Mouse (Mus musculus): ENCODE data around the gene Mbd3. TPM values are rescaled to one million over a fixed set of nuclear protein-coding genes. Genes with fewer than 3 reads are reported as not detected.
A peak's percentile ranks its signal among the peaks of the same experiment; 100 is the strongest.

Mbd3 gene
- polyA plus RNA-seq, 1 experiment = 143 TPM

GRCm38 (mm10) chr10:80376160-80376559, 23.2 kb downstream of the Mbd3 start:
- Histone ChIP-seq H3K4me1 (ENCODE audit: control insufficient read depth, insufficient read depth, low read length) (no peaks in the 10 kb centered on the region), H3K4me3 (replicated peaks; ENCODE audit: extremely low read depth, low read depth, low read length) (no peak overlapping the region)
- under 1% methylated on average over 7 of the region's 7 CpGs for WGBS
- DNase-seq = peak; percentile 87
- no peak for TF ChIP-seq POLR2A (IDR thresholded peaks at IDR 0.05; ENCODE audit: borderline replicate concordance, extremely low read depth, low read depth, low read length)
- peak; percentile 93 for TF ChIP-seq CTCF (IDR thresholded peaks at IDR 0.05; ENCODE audit: insufficient read depth, low read length)

DNA sequence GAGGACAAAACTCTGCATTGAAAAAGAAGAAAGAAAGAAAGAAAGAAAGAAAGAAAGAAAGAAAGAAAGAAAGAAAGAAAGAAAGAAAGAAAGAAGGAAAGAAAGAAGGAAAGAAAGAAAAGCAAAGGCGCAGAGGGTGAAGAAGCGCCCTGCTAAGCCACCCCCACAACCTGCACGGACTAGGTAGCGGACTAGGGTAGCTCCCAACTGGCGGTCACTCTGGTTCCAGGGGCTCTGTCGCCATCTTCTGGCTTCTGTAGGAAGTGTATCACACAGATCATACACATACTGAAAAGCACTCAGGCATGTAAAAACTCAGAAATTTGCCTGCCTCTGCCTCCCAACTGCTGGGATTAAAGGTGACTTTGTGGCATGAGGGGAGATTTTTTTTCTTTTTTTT, 25.3 kb downstream of the Mbd3 start:
- TF ChIP-seq POLR2A (IDR thresholded peaks at IDR 0.05; ENCODE audit: borderline replicate concordance, extremely low read depth, low read depth, low read length) = no peak
- TF ChIP-seq CTCF (IDR thresholded peaks at IDR 0.05; ENCODE audit: insufficient read depth, low read length) = peak; percentile 60; the same call in 1 of the 2 replicates
- DNase-seq = peak; percentile 66
- Histone ChIP-seq H3K4me1 (ENCODE audit: control insufficient read depth, insufficient read depth, low read length) (no peaks in the 10 kb centered on the region), H3K4me3 (replicated peaks; ENCODE audit: extremely low read depth, low read depth, low read length) (no peak overlapping the region)
- 28% methylated on average over 6 of the region's 6 CpGs for WGBS

GRCm38 (mm10) chr10:80372706-80373105, 26.6 kb downstream of the Mbd3 start:
- H3K4me3 ChIP-seq (replicated peaks; ENCODE audit: extremely low read depth, low read depth, low read length) = no peak overlapping the region
- 82% methylated on average over 6 of the region's 6 CpGs for WGBS
- TF ChIP-seq POLR2A (IDR thresholded peaks at IDR 0.05; ENCODE audit: borderline replicate concordance, extremely low read depth, low read depth, low read length) (no peak), CTCF (IDR thresholded peaks at IDR 0.05; ENCODE audit: insufficient read depth, low read length) (no peak)
- DNase-seq = no peak
- no peaks in the 10 kb centered on the region for H3K4me1 ChIP-seq (ENCODE audit: control insufficient read depth, insufficient read depth, low read length)

GRCm38 (mm10) chr10:80371983-80372382, 27.4 kb downstream of the Mbd3 start:
- no peak for TF ChIP-seq CTCF (IDR thresholded peaks at IDR 0.05; ENCODE audit: insufficient read depth, low read length)
- TF ChIP-seq POLR2A (IDR thresholded peaks at IDR 0.05; ENCODE audit: borderline replicate concordance, extremely low read depth, low read depth, low read length) = no peak
- WGBS = 57% methylated on average over 9 of the region's 9 CpGs
- DNase-seq = no peak
- Histone ChIP-seq H3K4me1 (ENCODE audit: control insufficient read depth, insufficient read depth, low read length) (no peaks in the 10 kb centered on the region), H3K4me3 (replicated peaks; ENCODE audit: extremely low read depth, low read depth, low read length) (no peak overlapping the region)

GRCm38 (mm10) chr10:80371411-80371966, 27.9 kb downstream of the Mbd3 start:
- peak overlapping the region; percentile 21 for H3K4me3 ChIP-seq (replicated peaks; ENCODE audit: extremely low read depth, low read depth, low read length)
- DNase-seq = peak; percentile 63
- TF ChIP-seq CTCF (IDR thresholded peaks at IDR 0.05; ENCODE audit: insufficient read depth, low read length) = no peak
- no peak for TF ChIP-seq POLR2A (IDR thresholded peaks at IDR 0.05; ENCODE audit: borderline replicate concordance, extremely low read depth, low read depth, low read length)
- WGBS = 8% methylated on average over 12 of the region's 12 CpGs
- H3K4me1 ChIP-seq (ENCODE audit: control insufficient read depth, insufficient read depth, low read length) = no peaks in the 10 kb centered on the region

DNA sequence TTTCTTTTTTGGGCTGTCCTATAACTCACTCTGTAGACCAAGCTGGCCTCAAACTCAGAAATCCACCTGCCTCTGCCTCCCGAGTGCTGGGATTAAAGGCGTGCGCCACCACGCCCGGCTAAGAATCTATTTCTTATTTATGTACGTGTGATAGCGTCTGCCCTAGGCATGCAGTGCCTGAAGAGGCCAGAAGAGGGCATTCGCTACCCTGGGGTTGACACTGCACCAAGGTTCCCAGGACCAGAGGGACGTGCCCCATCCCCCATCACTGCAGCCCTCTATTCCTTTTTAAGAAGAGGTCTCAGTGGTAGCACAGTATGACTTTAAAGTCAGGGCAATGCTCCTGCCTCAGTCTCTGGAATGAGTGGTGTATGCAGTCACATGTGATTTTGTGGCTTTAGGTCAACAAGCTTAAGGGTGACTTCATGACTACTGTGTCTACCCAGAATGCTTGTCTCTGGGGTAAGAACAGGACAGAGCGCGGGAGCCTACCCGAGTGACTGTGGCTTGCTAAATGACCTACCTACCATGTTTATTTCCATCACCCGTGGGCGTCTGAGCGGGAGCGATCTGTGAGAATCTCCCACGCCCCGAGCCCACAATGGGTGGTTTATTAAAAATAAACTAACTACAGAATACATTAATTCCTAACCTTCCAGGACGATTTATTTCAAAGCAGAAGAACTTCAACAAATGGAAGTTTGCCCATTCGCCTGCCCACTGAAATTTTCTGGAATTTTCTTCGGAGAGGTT, 29.2 kb downstream of the Mbd3 start:
- no peak overlapping the region for H3K4me3 ChIP-seq (replicated peaks; ENCODE audit: extremely low read depth, low read depth, low read length)
- DNase-seq = no peak
- 72% methylated on average over 21 of the region's 21 CpGs for WGBS
- H3K4me1 ChIP-seq (ENCODE audit: control insufficient read depth, insufficient read depth, low read length) = no peaks in the 10 kb centered on the region
- TF ChIP-seq POLR2A (IDR thresholded peaks at IDR 0.05; ENCODE audit: borderline replicate concordance, extremely low read depth, low read depth, low read length) (no peak), CTCF (IDR thresholded peaks at IDR 0.05; ENCODE audit: insufficient read depth, low read length) (peak; percentile 44; the same call in 1 of the 2 replicates)

DNA sequence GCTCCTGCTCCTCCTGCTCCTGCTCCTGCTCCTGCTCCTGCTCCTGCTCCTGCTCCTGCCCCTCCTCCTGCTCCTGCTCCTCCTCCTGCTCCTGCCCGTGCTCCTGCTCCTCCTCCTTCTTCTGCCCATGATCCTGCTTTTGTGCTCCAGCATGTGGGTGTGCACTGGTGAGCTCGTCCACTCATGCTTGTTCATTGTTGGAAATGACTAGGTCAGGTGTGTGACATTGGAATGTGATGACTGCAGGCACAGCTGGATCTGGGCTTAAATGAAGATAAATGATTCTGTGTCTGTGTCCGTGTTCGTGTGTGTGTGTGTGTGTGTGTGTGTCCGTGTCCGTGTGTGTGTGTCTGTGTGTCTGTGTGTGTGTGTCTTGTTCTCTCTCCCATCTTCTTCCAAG, 31.0 kb downstream of the Mbd3 start:
- WGBS = 86% methylated on average over 6 of the region's 6 CpGs

DNA sequence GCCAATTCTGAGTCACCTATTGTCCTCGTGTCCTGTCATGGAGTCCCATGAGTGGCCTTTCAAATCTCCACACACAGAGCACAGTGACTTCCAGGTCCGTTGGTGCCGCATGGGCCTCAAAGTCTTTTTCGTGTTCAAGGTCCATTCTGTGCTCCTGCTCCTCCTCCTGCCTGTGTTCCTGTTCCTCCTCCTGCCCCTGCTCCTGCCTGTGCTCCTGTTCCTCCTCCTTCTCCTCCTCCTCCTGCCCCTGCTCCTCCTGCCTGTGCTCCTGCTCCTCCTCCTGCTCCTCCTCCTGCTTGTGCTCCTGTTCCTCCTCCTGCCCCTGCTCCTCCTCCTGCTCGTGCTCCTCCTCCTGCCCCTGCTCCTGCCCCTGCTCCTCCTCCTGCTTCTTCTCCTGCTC, 31.4 kb downstream of the Mbd3 start:
- 48% methylated on average over 5 of the region's 5 CpGs for WGBS
- no peak for DNase-seq
- no peak overlapping the region for H3K4me3 ChIP-seq (replicated peaks; ENCODE audit: extremely low read depth, low read depth, low read length)
- H3K4me1 ChIP-seq (ENCODE audit: control insufficient read depth, insufficient read depth, low read length) = no peaks in the 10 kb centered on the region
- TF ChIP-seq CTCF (IDR thresholded peaks at IDR 0.05; ENCODE audit: insufficient read depth, low read length) (no peak), POLR2A (IDR thresholded peaks at IDR 0.05; ENCODE audit: borderline replicate concordance, extremely low read depth, low read depth, low read length) (no peak)

More for the DNA sequence above, 31.0 kb downstream of the Mbd3 start:
- no peak for DNase-seq
- Histone ChIP-seq H3K4me1 (ENCODE audit: control insufficient read depth, insufficient read depth, low read length) (no peaks in the 10 kb centered on the region), H3K4me3 (replicated peaks; ENCODE audit: extremely low read depth, low read depth, low read length) (no peak overlapping the region)
- no peak for TF ChIP-seq POLR2A (IDR thresholded peaks at IDR 0.05; ENCODE audit: borderline replicate concordance, extremely low read depth, low read depth, low read length)
- TF ChIP-seq CTCF (IDR thresholded peaks at IDR 0.05; ENCODE audit: insufficient read depth, low read length) = no peak

- DNase-seq = no peak
- Histone ChIP-seq H3K4me3 (replicated peaks; ENCODE audit: extremely low read depth, low read depth, low read length) (no peak overlapping the region), H3K4me1 (ENCODE audit: control insufficient read depth, insufficient read depth, low read length) (no peaks in the 10 kb centered on the region)
- 67% methylated on average over 6 of the region's 6 CpGs for WGBS
- TF ChIP-seq POLR2A (IDR thresholded peaks at IDR 0.05; ENCODE audit: borderline replicate concordance, extremely low read depth, low read depth, low read length) (no peak), CTCF (IDR thresholded peaks at IDR 0.05; ENCODE audit: insufficient read depth, low read length) (no peak)
These were observed 33.6 kb downstream of the Mbd3 start for GRCm38 (mm10) chr10:80365736-80366135.

DNA sequence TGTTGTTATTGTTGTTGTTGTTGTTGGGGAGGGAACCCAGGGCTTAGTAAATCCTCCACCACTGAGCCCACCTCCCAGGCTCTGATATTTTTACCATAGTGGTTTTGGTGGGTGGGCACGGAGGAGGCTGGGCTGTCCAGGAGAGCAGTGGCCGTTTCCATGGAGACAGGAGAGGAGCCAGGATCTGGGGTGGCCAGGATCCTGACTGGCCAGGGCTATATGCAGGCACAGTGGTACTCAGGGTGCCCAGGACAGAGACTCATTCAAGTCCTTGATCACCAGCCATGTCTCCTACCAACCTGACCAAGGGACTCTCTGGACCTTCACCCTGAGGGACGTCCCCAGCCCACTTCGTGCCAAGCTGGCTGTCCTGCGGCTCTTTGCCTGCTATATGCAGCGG, 35.6 kb downstream of the Mbd3 start:
- Histone ChIP-seq H3K4me3 (replicated peaks; ENCODE audit: extremely low read depth, low read depth, low read length) (no peak overlapping the region), H3K4me1 (ENCODE audit: control insufficient read depth, insufficient read depth, low read length) (no peaks in the 10 kb centered on the region)
- TF ChIP-seq CTCF (IDR thresholded peaks at IDR 0.05; ENCODE audit: insufficient read depth, low read length) (no peak), POLR2A (IDR thresholded peaks at IDR 0.05; ENCODE audit: borderline replicate concordance, extremely low read depth, low read depth, low read length) (no peak)
- DNase-seq = no peak
- 39% methylated on average over 6 of the region's 6 CpGs for WGBS

All from lung, adult 2 months (tissue).